Mouse (Mus musculus) ovary, postnatal 14 days (tissue): ENCODE measurements around the gene Klhl2.

Source experiments
- DNase-seq: peaks from one replicate; pipeline ENCODE4 v3.0.0; 2022; ENCODE audit warnings: low spot score

The Klhl2 gene

DNA sequence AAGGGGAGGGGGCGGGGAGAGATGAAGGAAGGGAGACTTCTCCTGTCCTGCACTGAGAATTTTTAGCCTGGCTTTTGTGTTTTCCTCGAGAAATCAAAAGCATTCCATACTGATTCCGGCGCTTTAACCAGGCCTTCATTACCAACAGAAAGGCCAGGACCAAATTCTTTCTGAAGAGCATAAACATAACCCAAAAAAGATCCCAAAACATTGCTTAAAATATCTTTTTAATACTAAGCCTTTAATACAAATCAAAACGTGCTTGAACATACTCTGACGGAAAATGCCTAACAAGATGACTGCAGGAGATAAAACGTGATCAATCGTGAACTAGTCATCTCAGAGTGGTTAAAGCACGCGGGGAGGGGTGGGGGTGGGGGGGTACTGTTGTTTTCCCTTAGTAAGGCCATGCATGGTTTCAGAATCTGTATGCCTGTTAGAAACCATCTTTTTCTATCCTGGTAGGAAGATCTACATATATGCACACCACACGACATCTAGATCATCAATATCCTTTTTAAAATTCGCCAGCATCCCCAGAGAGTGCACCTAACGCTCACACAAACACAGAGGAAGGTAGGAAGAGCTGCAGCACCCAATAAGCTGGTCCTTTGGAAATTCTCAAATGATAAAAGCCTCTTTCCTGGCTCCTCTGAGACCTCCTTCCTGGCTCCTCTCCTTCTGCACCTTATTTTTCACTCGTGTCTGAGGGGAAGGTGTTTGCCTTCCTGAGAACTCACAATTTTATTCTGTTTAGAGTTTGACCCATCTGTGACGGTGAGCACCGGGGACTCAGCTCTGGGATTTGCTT lies 158.0 kb downstream of the Klhl2 start:
- no peak for DNase-seq

DNA sequence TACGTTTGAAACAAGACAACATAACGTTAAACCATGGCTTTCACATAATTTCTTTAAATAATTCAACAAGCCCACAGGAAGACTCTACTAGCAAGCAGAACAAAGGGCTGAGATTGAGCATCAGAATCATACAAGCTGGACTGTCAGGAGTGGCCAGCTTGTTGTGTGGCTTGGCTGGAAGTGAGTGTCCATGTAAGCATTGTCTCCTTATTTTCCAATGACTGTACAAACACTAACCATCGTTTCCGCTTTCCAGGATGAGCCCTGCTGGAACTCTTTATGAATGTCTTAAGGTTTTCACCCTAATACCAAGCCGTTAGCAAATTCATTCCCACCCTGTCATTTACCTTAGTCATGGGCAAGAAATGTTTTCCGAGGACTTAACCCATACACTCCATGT lies 159.0 kb downstream of the Klhl2 start:
- DNase-seq: no peak

DNA sequence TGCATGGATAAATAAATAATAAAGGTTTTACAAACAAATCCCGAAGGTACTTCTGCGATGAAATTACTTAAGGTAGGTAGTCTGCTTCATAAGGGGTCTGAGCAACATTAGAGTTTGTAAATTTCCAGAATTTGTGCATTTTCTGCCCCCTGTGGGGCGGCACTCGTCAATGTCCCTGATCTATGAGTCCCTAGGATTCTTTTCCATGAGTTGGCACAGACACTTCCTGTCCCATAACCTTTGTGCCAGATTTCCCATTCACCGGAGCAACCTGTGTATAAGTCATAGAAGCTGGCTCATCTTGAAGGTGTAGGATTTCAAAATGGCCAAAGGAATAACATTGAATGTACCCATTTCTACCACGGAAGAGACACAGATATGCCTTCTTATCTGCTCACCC lies 159.5 kb downstream of the Klhl2 start:
- DNase-seq: no peak
